Mouse (Mus musculus) cerebellum, adult 9-10 months (tissue): Measurements from ENCODE around the gene Scamp3.

Experiments used
- DNase-seq: peaks from one replicate; pipeline ENCODE4 v3.0.0; 2022

Scamp3 gene

DNA sequence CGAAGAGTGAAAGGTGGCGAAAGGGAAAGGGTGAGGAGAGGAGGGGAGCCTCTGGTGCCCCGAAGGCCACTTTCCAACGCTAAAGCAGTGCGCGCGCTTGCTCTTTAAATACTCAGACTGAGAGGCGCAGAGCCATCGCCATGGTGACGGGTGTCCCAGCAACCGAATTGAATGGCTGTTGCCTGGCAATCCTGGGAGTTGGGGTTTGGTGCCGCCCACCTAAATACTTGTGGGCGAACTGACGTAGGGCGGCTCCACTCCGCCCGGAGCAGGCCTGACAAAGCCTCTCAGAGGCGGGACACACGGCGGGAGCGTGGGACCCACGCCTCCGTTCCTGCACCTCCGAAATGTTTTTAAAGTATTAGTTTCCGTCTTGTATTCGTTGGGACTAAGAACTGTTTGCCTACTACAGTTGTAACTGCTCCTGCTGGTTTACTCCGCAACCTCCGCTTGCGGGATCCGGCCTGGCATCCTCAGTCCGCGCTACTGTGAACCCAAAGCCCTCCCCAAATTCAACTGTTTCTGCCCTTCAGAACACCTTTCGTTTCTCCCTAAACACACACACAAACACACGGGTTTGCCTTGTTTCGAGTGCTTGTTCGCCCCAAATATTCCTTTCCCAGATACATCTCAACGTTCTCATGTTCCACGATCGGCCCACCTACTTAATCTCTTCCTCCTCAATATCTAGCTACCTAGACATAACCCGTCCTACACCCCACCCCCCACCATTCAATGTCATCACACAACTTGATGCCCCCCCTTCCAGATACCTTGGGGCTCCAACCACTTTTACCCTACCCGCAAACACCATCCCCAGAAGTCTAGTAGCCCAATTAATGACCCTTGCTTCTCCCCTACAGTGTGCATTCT, 50.3 kb downstream of the Scamp3 start:
- no peak for DNase-seq

DNA sequence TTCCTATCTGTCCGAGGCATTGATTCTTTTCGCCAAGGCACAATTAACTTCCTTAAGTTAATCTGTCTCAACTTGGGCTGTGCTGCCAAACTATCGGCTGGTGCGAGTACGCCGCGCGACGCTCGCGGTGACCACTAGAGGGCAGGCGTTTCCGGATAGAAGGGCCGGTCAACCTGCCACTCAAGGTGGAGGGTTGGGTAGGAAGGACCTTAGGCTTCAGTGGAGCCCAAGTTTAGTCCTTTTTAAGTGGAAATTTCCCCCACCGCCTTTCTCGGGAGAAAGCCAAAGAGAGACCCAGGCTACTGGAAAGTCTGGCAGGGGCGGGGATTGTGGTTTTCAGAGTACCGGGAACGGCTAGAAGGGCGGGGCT, 50.9 kb downstream of the Scamp3 start:
- DNase-seq = peak; percentile 87

DNA sequence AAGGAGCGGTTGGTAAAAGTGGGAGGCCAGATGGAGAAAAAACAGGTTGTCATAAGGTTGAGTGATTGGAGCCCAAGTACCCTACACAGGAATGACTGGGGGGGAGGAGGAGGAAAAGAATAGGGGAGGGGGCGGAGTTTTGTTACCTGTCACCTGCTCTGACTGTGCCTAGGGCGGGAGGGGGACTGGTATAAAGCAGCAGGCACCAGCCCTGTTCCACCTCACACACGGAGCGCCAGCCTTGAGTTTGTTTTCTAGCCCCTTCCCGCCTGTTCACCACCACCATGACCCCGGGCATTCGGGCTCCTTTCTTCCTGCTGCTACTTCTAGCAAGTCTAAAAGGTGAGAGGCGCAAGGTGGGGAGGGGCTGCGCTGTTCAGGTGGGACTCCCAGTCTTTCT, 51.6 kb downstream of the Scamp3 start, which contains the start of gene Muc1:
Gene Muc1 (plus strand): TSS at position 222 of the 400 bp plus-strand sequence.
- no peak for DNase-seq

DNA sequence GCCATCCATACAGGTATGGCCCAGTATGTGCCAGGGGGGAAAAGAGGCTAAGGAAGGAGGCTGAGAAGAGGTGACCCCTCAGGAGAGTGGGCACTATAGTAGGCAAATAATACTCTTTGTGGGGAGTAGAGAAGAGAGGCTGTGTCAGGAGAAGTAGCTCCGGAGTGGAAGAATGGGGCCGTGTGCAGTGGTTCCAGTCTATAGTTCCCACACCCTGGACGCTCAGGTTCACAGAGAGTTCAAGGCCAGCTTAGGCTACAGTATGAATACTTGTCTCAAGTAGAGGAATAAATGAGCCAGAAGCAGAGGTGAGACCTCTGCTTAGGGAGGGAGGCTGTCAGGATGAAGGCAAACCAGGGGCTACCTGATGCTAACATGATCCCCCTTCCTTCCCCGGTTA, 52.0 kb downstream of the Scamp3 start:
- no peak for DNase-seq

DNA sequence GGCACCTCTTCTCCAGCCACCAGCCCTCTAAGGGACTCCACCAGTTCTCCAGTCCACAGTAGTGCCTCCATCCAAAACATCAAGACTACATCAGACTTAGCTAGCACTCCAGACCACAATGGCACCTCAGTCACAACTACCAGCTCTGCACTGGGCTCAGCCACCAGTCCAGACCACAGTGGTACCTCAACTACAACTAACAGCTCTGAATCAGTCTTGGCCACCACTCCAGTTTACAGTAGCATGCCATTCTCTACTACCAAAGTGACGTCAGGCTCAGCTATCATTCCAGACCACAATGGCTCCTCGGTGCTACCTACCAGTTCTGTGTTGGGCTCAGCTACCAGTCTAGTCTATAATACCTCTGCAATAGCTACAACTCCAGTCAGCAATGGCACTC, 53.3 kb downstream of the Scamp3 start:
- DNase-seq = no peak

DNA sequence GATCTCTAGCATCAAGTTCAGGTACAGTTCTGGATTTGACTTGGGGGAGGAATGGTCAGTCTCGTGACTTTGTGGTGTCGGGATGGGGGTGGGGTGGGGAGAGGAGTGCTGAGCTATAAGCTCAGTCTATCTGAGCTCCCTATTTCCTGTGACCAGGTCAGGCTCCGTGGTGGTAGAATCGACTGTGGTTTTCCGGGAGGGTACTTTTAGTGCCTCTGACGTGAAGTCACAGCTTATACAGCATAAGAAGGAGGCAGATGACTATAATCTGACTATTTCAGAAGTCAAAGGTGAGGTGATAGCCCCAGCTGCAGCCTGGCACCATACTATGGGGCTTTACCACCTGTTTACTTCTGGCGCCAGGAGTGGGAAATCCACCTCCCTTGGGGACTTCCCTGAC, 54.1 kb downstream of the Scamp3 start:
- DNase-seq = no peak

DNA sequence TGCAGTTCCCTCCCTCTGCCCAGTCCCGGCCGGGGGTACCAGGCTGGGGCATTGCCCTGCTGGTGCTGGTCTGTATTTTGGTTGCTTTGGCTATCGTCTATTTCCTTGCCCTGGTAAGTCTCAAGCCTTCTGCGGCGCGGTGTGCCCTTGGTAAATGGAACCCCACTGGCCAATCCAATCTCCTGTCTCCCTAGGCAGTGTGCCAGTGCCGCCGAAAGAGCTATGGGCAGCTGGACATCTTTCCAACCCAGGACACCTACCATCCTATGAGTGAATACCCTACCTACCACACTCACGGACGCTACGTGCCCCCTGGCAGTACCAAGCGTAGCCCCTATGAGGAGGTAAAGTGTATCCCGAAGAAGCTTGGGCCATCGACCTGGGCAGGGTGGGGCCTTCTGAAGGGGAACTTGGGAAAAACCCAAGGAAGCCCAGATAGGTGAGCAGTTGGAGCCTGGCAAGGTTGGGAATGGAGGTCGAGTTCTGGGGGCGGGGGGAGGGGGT, 54.6 kb downstream of the Scamp3 start:
- no peak for DNase-seq
